Mouse (Mus musculus): Measurements from ENCODE around the gene 5430403G16Rik.
"Not testable (repeated sequence)": the region's sequence is repeated elsewhere in the genome, so short reads cannot be mapped to it uniquely, and the experiment has no call there.

5430403G16Rik gene

GRCm38 (mm10) chr5:109690537-109691201 is at the start of gene 5430403G16Rik:
Gene 5430403G16Rik (minus strand): TSS chr5:109691041.
- peak; percentile 85 for DNase-seq

DNA sequence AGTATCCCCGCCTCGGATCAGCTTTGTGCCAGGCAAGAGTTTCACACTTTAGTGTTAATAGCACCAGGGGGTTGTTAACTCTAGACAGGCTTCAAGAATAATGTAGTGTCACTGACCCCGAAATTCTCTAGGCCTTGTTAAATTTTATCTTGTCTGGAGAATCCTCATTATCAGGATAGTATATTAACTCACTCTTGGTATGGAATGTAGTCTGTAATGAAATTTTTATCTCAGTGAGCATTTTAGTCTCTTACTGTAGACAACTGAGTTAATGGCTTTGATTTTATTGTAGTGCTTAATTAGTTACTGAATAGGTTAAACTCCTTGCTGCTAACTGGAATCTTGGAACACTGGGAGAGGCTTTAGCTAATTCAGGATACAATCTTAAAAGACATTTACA is 26.5 kb upstream of the 5430403G16Rik start:
- DNase-seq, result not testable (repeated sequence)

GRCm38 (mm10) chr5:109691205-109691965 is 544 bp upstream of the 5430403G16Rik start:
- not testable (repeated sequence) for DNase-seq

- DNase-seq, result no peak
Observed at GRCm38 (mm10) chr5:109682921-109683320, 7.9 kb downstream of the 5430403G16Rik start.
